Mouse (Mus musculus): ENCODE measurements at regions not wholly inside any gene's neighbourhood (a gene's known extent, or its start where the extent isn't known, plus 50 kb on each side); places are given as distances from the start of the nearest gene placed in this dataset.

DNA sequence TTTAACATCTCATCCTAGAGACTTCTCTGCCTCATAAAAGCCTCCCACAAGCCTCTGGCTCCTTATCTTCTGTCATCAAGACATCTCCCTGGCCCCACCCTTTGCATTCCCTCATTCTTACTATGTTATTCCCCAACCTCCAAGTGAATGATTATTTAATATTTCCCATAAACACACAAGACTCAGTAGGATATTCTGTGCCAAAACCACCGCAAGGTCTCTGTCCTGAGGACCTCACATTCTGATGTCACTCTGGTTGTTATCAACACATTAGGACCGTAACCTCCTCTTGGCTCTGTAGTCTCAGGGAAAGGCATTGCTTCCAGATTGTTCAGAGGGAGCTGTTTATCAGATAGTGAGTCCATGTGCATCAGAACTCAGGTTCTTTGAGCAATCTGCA lies 80.7 kb upstream of the Tbx18 start:
- no peak for TF ChIP-seq CTCF (IDR thresholded peaks at IDR 0.05; ENCODE audit: low read depth, low read length)
- no peak for TF ChIP-seq GATA1 (IDR thresholded peaks at IDR 0.05; ENCODE audit: borderline replicate concordance, low read length)
- no peak for TF ChIP-seq GATA2 (IDR thresholded peaks at IDR 0.05; ENCODE audit: borderline replicate concordance, low read depth, low read length)
- TF ChIP-seq POLR2AphosphoS5 (IDR thresholded peaks at IDR 0.05; ENCODE audit: insufficient replicate concordance, low read depth, low read length) = no peak
- no peak for TF ChIP-seq TAL1 (conservative IDR thresholded peaks at IDR 0.05; ENCODE audit: low read depth, low read length)
